ENCODE assay signal across 8 mouse cellular contexts in the genomic region with DNA sequence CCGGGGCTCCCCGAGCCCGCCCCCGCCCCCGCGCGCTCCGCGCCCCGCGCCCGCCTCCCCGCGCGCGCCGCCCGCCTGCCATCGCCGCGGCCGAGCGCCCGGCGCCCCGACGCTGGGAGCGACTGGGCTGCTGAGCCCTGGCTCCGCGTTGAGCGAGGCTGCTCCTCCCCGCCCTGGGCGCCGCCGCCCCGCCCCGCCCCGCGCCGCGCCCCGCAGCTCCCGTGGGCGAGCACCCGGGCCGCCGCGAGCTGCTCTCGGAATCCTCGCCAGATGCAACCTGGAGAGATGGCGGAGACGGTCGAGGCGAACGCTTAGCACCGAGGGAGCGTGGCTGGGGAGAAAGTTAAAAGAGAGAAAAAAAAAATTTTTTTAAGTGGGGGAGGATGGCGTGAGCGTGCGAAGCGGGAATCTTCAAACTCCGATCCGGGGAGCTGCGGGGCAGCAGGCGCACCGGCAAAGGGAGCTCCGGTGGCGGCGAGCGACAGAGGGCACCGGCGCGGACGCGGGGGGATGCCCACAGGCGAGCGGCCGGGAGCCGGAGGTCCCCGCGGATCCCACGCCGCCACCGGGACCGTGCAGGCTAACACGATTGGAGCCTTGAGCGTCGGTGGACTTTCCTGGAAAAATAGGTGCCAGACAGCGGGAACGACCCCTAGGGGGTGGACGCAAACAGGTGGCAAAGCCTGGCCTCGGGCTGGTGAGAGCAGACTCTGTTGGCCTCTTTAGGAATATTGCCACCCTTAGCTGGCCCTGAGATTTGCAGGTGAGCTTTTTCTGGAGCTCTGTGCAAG. TPM values are rescaled to one million over a fixed set of nuclear protein-coding genes. Genes with fewer than 3 reads are reported as not detected.
DNase-seq lines count a peak whose midpoint lies in the region; ATAC-seq and TF ChIP-seq lines count a peak whose summit lies in the region.

A gene (minus strand): TSS at position 120 of the 791 bp plus-strand sequence.

- H3K36me3 ChIP-seq in liver, embryonic 14.5 days (replicated peaks; ENCODE audit: control insufficient read depth, insufficient read depth, low read depth) = no peaks in the 10 kb centered on the region
- H3K36me3 ChIP-seq in neural tube, embryonic 12.5 days = no peaks in the 10 kb centered on the region

- H3K9me3 ChIP-seq in liver, embryonic 14.5 days (ENCODE audit: control insufficient read depth, low read length) = peaks cover 2% of the 10 kb centered on the region; the same call in 1 of the 2 replicates
- peaks cover 7% of the 10 kb centered on the region; the same call in 1 of the 2 replicates for H3K9me3 ChIP-seq in neural tube, embryonic 12.5 days

- peaks cover 46% of the 10 kb centered on the region for H3K27me3 ChIP-seq in liver, embryonic 14.5 days (ENCODE audit: control insufficient read depth, insufficient read depth, low read length)
- H3K27me3 ChIP-seq in neural tube, embryonic 12.5 days (replicated peaks) = no peaks in the 10 kb centered on the region

- no peak for TF ChIP-seq EP300 in liver, embryonic 14.5 days (IDR thresholded peaks at IDR 0.05; ENCODE audit: low read depth)

- intact Hi-C loops in gastrocnemius, postnatal 14 days (cut with DNase I; ENCODE audit: low total_unique reads) = no loop called here

- no peaks in the 10 kb centered on the region for H3K4me1 ChIP-seq in liver, embryonic 14.5 days (replicated peaks; ENCODE audit: control insufficient read depth in 2 of 2, insufficient read depth in 2 of 2, low read length in 1 of 2)
- peaks cover 21% of the 10 kb centered on the region for H3K4me1 ChIP-seq in neural tube, embryonic 12.5 days

- peak; percentile 20 to 23 for DNase-seq in urinary bladder, adult 18-20 months (ENCODE audit: low spot score in 2 of 2)
- DNase-seq in urinary bladder, postnatal 4 days (ENCODE audit: low spot score in 2 of 2) = no peak
- peak; percentile 78 for DNase-seq in cerebellum, postnatal 10 days
- DNase-seq in gastrocnemius, postnatal 14 days = peak; percentile 20
- peak; percentile 45 for DNase-seq in kidney, postnatal 10 days
- DNase-seq in liver, embryonic 14.5 days (ENCODE audit: low read depth in 3 of 3, low spot score in 3 of 3) = no peak
- DNase-seq in thymus, postnatal 10 days (ENCODE audit: low spot score in 2 of 2) = peak; percentile 29 to 34

- peak within 1 kb of the TSS; percentile 40 to 57 for H3K4me3 ChIP-seq in liver, embryonic 14.5 days (ENCODE audit: insufficient read depth in 1 of 2, low read depth in 2 of 2, low read length in 2 of 2)
- peak within 1 kb of the TSS; percentile 70 for H3K4me3 ChIP-seq in neural tube, embryonic 12.5 days

- H3K9ac ChIP-seq in liver, embryonic 14.5 days (replicated peaks) = no peak within 1 kb of the TSS
- peak within 1 kb of the TSS; percentile 81 for H3K9ac ChIP-seq in neural tube, embryonic 12.5 days

- H3K4me2 ChIP-seq in liver, embryonic 14.5 days (ENCODE audit: low read depth) = peak within 1 kb of the TSS; percentile 66
- H3K4me2 ChIP-seq in neural tube, embryonic 12.5 days (replicated peaks) = peak within 1 kb of the TSS; percentile 95

- ATAC-seq in liver, embryonic 14.5 days (ENCODE audit: insufficient read depth) = peak; percentile 62
- ATAC-seq in neural tube, embryonic 12.5 days (ENCODE audit: low FRiP score, low read depth) = peak; percentile 87

- no peak within 1 kb of the TSS for H3K27ac ChIP-seq in liver, embryonic 14.5 days
- peak within 1 kb of the TSS; percentile 68 for H3K27ac ChIP-seq in neural tube, embryonic 12.5 days

- WGBS in liver, embryonic 14.5 days (ENCODE audit: insufficient replicate concordance) = under 1% methylated on average over 92 of the region's 92 CpGs
- 2% methylated on average over 79 of the region's 92 CpGs for WGBS in neural tube, embryonic 12.5 days

- no peak for TF ChIP-seq CTCF in liver, embryonic 14.5 days (IDR thresholded peaks at IDR 0.05; ENCODE audit: low read depth)

RNA-seq across cellular contexts. Expression of the gene that starts here (rescaled TPM):
- total RNA-seq in gastrocnemius, postnatal 14 days (2021) = 1 to 10 TPM; 1.2 to 1.3 TPM
- 0.22 and 0.37 TPM in 2 replicates for polyA plus RNA-seq in liver, embryonic 14.5 days (2012; rRNA removed)
- 0.14 TPM in 1 of 2 replicates, not detected in the other for polyA plus RNA-seq in liver, embryonic 14.5 days (2014; fragmentation: Nextera tagmentation; extraction: Ambion mirVana)
- polyA plus RNA-seq in neural tube, embryonic 12.5 days (2016; fragmentation: Nextera tagmentation; extraction: Ambion mirVana) = 22.7 and 25.5 TPM in 2 replicates

Comparison
In these comparisons a context has a peak if more than half of its experiments do, and no peak if none do; other contexts are left out.
1. RNA of the gene that starts here (polyA plus RNA-seq): 22.7 to 25.5 TPM in neural tube, embryonic 12.5 days; 0.14 to 0.37 TPM in liver, embryonic 14.5 days; every median in the first group is over 10 times any median in the second.
2. DNase-seq: peak in urinary bladder, adult 18-20 months (2 of 2), cerebellum, postnatal 10 days (2 of 2), gastrocnemius, postnatal 14 days (single experiment), kidney, postnatal 10 days (single experiment) and thymus, postnatal 10 days (2 of 2); none in urinary bladder, postnatal 4 days (0 of 2) and liver, embryonic 14.5 days (0 of 3).
3. Peak in ATAC-seq, H3K4me3 ChIP-seq and H3K4me2 ChIP-seq in liver, embryonic 14.5 days; RNA of the gene not detected or under 1 TPM.